Mouse (Mus musculus) liver, postnatal 0 days (tissue): ENCODE measurements at regions not wholly inside any gene's neighbourhood (a gene's known extent, or its start where the extent isn't known, plus 50 kb on each side); places are given as distances from the start of the nearest gene placed in this dataset.

Source experiments
- CTCF ChIP-seq: sonication (generic); IDR thresholded peaks from 2 replicates; pipeline ENCODE4 v1.5.1; 2016; ENCODE audit warnings: antibody characterized with exemption, low read depth
- EP300 ChIP-seq: IDR thresholded peaks from 2 replicates; pipeline ENCODE4 v1.6.1; 2016; ENCODE audit warnings: antibody characterized with exemption, low read depth, mild to moderate bottlenecking

GRCm38 (mm10) chr16:30008451-30009357 lies 55.5 kb upstream of the Hes1 start:
- TF ChIP-seq CTCF, result peak; percentile 40
- peak; percentile 63; the same call in 1 of the 2 replicates for TF ChIP-seq EP300
